In the genomic region with DNA sequence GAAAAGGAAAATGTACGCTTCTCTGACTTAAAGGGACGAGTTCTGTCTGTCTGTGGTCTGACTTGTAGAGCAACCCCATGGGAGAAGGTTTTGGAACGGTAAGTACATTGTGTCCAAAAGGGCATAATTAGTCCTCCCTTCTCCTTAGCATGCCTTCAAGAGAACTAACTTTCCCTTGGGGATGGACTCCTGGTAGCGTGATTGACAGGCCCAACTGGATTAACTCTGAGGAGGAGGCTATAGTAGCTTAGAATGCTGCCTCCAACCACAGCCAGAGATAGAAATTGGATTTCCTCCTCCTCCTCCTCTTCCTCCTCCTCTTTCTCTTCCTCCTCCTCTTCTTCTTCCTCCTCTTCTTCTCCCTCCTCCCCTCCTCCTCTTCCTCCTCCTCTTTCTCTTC, we compare ENCODE assay signal across 33 mouse cellular contexts. TPM values are rescaled to one million over a fixed set of nuclear protein-coding genes. Genes with fewer than 3 reads are reported as not detected.
"Had no signal": no experiment of that assay in that cellular context is flagged by ENCODE, and none has a peak within 500 bp of the region (broad histone marks: within the 10 kb centered on the region; RNA-seq: fewer than 3 reads in every experiment).

No protein-coding gene starts in this region.

- ATAC-seq: forebrain, embryonic 13.5 days; forebrain, embryonic 14.5 days; forebrain, embryonic 15.5 days; forebrain, embryonic 16.5 days; forebrain, postnatal 0 days had no signal

- H3K36me3 ChIP-seq: embryonic facial prominence, embryonic 10.5 days; embryonic facial prominence, embryonic 12.5 days; embryonic facial prominence, embryonic 13.5 days; embryonic facial prominence, embryonic 15.5 days; forebrain, embryonic 10.5 days; forebrain, embryonic 12.5 days; forebrain, embryonic 15.5 days had no signal

- H3K9me3 ChIP-seq: embryonic facial prominence, embryonic 10.5 days; embryonic facial prominence, embryonic 12.5 days; embryonic facial prominence, embryonic 13.5 days; embryonic facial prominence, embryonic 15.5 days; forebrain, embryonic 10.5 days; forebrain, embryonic 12.5 days; forebrain, embryonic 13.5 days; forebrain, embryonic 15.5 days had no signal

- DNase-seq: cerebellum, adult 8-10 months; cerebellum, adult 9-10 months; cerebellum, adult 9-11 months; cerebellum, postnatal 10 days; cerebellum, postnatal 14 days; cerebellum, postnatal 25 days; cerebellum, postnatal 36 days; embryo, embryonic 11 days; forebrain, postnatal 0 days; gastrocnemius, adult 2 months; gastrocnemius, postnatal 10 days; gastrocnemius, postnatal 14 days; gastrocnemius, postnatal 25 days; gastrocnemius, postnatal 36 days; heart, adult 18-20 months; heart, adult 2 months had no signal

- H3K4me2 ChIP-seq: embryonic facial prominence, embryonic 12.5 days; embryonic facial prominence, embryonic 13.5 days; embryonic facial prominence, embryonic 15.5 days; forebrain, embryonic 12.5 days; forebrain, embryonic 13.5 days; forebrain, embryonic 15.5 days had no signal

- H3K27me3 ChIP-seq: embryonic facial prominence, embryonic 12.5 days; embryonic facial prominence, embryonic 13.5 days; embryonic facial prominence, embryonic 15.5 days; forebrain, embryonic 12.5 days; forebrain, embryonic 13.5 days; forebrain, embryonic 15.5 days had no signal

- H3K9ac ChIP-seq: embryonic facial prominence, embryonic 12.5 days; embryonic facial prominence, embryonic 13.5 days; embryonic facial prominence, embryonic 15.5 days; forebrain, embryonic 12.5 days; forebrain, embryonic 13.5 days; forebrain, embryonic 15.5 days; forebrain, postnatal 0 days had no signal

- H3K4me1 ChIP-seq: embryonic facial prominence, embryonic 13.5 days; embryonic facial prominence, embryonic 15.5 days had no signal

- H3K4me3 ChIP-seq: embryonic facial prominence, embryonic 10.5 days; embryonic facial prominence, embryonic 12.5 days; embryonic facial prominence, embryonic 13.5 days; embryonic facial prominence, embryonic 15.5 days; erythroblast, embryonic 14.5 days; forebrain, embryonic 10.5 days; forebrain, embryonic 12.5 days; forebrain, embryonic 13.5 days; forebrain, embryonic 15.5 days; gastrocnemius, adult 2 months; heart, adult 2 months had no signal

- H3K27ac ChIP-seq: embryonic facial prominence, embryonic 10.5 days; embryonic facial prominence, embryonic 12.5 days; embryonic facial prominence, embryonic 13.5 days; embryonic facial prominence, embryonic 15.5 days; forebrain, embryonic 10.5 days; forebrain, embryonic 12.5 days; forebrain, embryonic 13.5 days; forebrain, embryonic 15.5 days; gastrocnemius, adult 2 months; heart, adult 2 months had no signal

RNA-seq across cellular contexts. Expression of gene 1700086D15Rik, which starts 39.4 kb away (rescaled TPM):
- total RNA-seq: common myeloid progenitor, adult 5-6 weeks; gastrocnemius, postnatal 14 days; gastrocnemius, postnatal 25 days; granulocyte monocyte progenitor cell, adult 5-6 weeks; heart, adult 18-20 months had no signal
- polyA plus RNA-seq: embryonic facial prominence, embryonic 10.5 days; embryonic facial prominence, embryonic 11.5 days; embryonic facial prominence, embryonic 12.5 days; embryonic facial prominence, embryonic 13.5 days; embryonic facial prominence, embryonic 14.5 days; embryonic facial prominence, embryonic 15.5 days; erythroblast, embryonic 14.5 days; forebrain, embryonic 10.5 days; forebrain, embryonic 11.5 days; forebrain, embryonic 13.5 days; forebrain, embryonic 14.5 days; forebrain, embryonic 16.5 days; gonadal fat pad, adult 2 months; heart, adult 2 months had no signal

RNA-seq across cellular contexts. Expression of gene Arhgap44, which starts 42.5 kb away (rescaled TPM):
- total RNA-seq: common myeloid progenitor, adult 5-6 weeks; granulocyte monocyte progenitor cell, adult 5-6 weeks had no signal
- polyA plus RNA-seq: erythroblast, embryonic 14.5 days had no signal
